Mouse (Mus musculus): Measurements from ENCODE around the gene Flot2.
"Not testable (repeated sequence)": the region's sequence is repeated elsewhere in the genome, so short reads cannot be mapped to it uniquely, and the experiment has no call there.

The Flot2 gene

DNA sequence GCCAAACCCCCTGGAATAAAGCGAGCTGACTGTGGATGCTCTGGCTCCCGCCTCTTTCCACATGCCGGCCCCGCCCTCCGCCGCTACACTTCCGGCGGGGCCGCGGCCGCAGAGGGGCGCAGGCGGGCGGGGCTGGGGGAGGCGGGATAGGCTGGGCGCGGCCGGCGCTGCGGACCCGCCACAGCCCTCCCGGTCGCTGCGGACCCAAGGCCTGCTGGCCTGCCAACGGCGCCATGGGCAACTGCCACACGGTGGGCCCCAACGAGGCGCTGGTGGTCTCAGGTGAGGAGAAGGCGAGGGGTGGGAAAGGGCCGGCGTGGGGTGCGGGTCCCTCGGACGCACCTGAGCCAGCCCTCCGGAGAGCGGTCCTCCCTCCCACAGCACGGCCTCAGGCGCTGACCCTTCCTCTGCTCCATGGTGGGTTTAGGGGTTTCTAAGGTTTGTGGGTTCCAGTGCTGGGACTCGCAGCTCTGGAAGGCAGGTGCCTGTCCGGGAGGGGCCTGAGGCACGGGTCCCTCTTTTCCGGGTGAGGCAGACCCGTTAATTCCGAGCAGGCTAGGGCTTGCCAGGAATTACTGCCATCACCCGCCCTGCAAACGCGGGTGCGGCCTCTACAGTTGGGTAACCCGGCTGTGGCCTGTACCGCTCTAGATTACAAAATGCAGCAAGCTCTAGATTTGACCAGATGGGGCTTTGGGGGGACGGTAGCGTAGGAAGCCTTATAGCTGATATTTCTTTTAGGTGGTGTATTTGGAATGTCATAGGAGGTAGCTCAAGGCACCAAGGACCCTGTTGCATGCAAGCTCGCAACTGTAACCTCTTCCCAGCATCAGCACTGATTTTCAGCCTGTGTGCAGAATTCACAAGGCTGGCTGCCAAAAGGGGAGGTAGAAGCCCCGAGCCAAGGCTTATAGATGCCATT is at the start of gene Flot2:
Gene Flot2 (plus strand): TSS at position 101 of the 922 bp plus-strand sequence.
- peak; percentile 83 to 88 for DNase-seq

- DNase-seq, result peak; percentile 75 to 78
These were observed 48.5 kb upstream of the Flot2 start for GRCm38 (mm10) chr11:77989071-77989690.

DNA sequence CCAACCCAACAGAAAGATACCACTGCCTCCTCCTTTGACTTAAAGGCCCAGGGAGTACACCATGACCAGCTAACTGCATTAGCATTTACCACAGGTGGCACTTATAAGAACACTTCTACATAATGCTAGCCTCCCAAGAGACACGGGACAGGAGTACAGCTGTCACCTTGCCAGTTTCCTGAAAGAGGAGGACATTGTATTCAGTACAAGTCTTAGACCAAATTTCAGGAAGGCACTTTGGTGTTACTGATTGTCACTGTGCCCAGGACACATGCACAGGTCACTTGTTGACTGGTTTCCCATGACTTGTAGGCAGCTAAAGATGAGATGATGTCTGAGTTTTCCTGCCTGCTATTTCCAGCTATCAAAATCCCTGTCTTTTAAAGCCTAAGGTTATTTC is 42.2 kb upstream of the Flot2 start:
- DNase-seq, result no peak

GRCm38 (mm10) chr11:78006446-78006845 is 31.3 kb upstream of the Flot2 start:
- no peak for DNase-seq

- DNase-seq, result peak; percentile 82 to 87
These were observed 18.1 kb upstream of the Flot2 start for GRCm38 (mm10) chr11:78019676-78020075.

DNA sequence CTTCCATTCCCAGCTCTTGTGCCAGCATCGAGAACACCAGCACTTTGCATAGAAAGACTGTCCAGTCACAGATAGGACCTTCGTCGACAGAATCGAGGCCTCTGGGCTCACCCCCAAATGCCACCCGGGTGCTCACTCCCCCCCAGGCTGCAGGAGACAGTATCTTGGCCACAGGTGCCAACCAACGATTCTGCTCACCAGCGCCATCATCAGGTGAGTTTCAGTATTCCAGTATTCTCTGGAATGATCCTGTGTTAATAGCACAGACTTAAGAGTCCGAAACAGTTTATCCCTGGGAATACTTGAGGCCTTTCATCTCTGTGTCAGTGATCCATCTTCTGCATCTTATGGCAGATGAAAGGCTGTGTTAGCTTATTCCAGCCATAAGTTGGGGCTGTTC is 14.1 kb upstream of the Flot2 start:
- peak; percentile 48 to 76 for DNase-seq

DNA sequence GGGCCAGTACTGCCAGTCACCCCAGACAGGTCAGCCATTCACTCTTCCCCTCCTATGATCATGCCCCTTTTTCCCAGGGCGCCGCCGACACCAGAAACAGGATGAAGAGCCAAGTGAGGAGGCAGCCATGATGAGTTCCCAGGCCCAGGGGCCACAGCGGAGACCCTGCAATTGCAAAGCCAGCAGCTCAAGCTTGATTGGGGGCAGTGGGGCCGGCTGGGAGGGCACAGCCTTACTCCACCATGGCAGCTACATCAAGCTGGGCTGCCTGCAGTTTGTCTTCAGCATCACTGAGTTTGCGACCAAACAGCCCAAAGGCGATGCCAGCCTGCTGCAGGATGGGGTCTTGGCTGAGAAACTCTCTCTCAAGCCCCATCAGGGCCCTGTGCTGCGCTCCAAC is 8.5 kb upstream of the Flot2 start:
- DNase-seq, result no peak

DNA sequence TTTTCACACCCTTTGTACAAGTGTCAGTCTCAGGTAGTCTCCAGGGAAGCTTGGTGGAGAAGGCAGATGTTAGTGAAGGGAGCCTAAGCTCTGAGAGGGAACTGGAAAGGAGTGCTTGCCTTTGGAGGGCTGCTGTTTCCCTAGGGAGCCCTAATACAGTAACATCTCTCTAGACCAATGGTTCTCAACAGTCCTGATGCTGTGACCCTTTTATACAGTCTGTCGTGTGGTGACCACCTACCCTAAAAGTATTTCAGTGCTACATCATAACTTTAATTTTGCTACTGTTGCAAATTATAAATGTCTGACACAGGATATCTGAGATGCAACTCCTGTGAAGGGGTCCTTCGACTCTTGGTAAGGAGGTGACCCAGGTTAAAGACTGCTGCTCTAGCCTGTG is 7.1 kb upstream of the Flot2 start:
- DNase-seq, result no peak

- DNase-seq, result no peak
These were observed 6.3 kb upstream of the Flot2 start for GRCm38 (mm10) chr11:78031389-78031788.

DNA sequence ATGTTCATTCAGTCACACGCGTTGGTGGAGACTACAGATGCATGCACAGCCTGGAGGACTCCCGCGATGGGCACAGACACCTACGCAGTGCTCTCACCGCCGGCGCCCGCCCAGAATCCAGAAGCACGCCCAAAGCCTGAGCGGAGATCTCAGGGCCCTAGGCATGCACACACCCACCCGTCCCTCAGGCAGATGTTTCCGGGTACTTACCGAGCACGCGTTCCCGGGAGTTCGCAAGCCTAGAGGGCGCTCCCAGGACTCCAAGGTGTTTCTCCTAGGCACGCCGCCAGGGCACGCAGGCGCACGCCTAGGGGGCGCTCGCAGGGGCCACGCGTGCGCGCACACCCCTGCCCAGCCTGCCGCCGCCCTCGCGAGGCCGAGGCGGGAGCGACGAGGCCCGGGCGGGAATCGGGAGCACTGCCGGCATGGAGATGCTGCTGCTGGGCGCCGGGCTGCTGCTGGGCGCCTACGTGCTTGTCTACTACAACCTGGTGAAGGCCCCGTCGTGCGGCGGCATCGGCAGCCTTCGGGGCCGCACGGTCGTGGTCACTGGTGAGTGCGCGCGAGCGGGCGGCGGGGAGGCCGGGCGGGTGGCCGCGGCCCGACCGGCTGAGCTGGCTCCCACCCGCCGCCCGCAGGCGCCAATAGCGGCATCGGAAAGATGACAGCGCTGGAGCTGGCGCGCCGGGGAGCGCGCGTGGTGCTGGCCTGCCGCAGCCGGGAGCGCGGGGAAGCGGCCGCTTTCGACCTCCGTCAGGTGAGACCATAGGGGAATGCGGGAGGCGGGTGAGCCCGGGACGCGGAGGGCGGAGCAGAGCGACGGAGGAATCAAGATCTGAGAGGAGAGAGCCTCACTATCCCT is 5.6 kb upstream of the Flot2 start, which contains the start of gene Dhrs13:
Gene Dhrs13 (plus strand): TSS at position 334 of the 862 bp plus-strand sequence.
- DNase-seq, result peak; percentile 96 to 97

GRCm38 (mm10) chr11:78032809-78033195 is 4.9 kb upstream of the Flot2 start:
- no peak for DNase-seq

DNA sequence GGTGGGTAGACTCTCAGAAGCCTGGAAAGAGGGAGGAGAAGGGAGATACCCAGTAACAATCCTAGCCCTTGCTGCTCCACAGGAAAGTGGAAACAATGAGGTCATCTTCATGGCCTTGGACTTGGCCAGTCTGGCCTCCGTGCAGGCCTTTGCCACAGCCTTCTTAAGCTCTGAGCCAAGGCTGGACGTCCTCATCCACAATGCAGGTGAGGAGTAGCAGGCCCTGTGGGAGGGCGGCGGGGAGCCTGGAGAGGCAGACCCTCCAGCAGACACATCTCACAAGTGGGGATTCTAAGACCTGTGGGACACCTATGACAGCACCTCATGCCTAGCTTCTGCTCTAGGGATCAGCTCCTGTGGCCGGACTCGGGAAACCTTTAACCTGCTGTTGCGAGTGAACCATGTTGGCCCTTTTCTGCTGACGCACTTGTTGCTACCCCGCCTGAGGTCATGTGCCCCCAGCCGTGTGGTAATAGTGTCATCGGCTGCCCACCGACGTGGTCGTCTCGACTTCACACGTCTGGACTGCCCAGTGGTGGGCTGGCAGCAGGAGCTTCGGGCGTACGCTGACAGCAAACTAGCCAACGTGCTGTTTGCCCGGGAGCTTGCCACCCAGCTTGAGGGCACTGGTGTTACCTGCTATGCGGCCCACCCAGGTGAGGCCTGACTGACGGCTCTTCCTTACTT is 3.7 kb upstream of the Flot2 start:
- DNase-seq, result no peak

DNA sequence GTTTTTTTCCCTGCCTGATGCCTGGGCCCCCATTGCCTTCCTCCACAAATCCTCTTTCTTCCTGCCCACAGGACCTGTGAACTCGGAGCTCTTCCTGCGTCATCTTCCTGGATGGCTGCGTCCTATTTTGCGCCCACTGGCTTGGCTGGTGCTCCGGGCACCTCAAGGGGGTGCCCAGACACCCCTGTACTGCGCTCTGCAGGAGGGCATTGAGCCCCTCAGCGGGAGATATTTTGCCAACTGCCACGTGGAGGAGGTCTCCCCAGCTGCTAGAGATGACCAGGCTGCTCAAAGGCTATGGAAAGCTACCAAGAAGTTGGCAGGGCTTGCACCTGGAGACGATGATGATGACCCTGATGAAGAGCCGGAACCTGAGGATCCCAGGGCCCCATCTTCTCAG is 940 bp upstream of the Flot2 start:
- DNase-seq, result no peak

DNA sequence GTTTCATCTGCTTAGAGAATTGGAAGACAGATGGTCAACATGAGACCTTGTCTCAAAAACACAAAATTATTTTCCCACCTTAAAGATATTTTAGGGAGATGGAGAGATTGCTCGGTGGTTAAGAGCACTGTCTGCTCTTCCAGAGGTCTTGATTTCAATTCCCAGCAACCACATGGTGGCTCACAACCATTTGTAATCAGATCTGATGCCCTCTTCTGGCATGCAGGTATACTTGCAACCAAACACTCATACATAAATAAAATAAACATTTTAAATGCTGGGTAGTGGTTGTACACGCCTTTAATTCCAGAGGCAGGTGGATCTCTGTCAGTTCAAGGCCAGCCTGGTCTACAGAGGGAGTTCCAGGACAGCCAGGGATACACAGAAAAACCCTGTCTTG is 3.1 kb downstream of the Flot2 start:
- no peak for DNase-seq

GRCm38 (mm10) chr11:78042290-78042870 is 4.6 kb downstream of the Flot2 start:
- not testable (repeated sequence) for DNase-seq

DNA sequence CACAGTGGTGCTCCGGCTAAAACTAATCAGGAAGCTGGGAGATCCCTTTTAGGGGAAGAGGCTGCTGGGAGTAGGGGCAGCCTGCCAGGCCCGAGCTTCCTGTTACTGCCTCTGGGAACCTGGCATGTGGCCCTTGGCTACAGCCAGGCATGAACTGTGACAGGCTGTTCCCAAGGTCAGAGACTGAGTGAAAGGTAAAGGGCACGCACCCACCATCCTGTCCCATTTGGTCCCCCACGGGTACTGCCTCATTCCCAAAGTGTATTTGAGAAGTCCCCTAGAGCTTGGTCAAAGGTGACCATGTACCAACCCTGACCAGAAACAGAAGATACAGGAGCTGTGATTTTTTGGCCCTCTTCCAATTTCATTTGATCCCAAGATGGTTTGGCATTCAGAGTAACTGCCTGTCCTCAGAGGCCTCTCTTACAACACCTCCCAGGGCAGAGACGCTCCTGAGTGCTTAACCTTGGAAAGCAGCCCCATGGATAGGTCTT is 7.1 kb downstream of the Flot2 start:
- peak; percentile 95 for DNase-seq

DNA sequence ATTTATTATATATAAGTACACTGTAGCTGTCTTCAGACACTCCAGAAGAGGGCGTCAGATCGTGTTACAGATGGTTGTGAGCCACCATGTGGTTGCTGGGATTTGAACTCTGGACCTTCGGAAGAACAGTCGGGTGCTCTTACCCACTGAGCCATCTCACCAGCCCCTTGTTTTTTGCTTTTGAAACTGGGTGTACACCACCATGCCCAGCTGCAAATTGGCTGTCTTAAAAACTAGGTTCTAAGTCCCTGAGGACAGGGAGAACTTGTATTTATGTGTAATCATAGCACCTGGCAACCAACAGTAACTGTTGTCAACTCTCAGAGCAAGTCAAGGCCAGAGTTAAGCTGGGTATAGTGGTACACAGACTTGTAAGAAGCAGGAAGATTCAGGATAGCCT is 10.9 kb downstream of the Flot2 start:
- DNase-seq, result not testable (repeated sequence)

DNA sequence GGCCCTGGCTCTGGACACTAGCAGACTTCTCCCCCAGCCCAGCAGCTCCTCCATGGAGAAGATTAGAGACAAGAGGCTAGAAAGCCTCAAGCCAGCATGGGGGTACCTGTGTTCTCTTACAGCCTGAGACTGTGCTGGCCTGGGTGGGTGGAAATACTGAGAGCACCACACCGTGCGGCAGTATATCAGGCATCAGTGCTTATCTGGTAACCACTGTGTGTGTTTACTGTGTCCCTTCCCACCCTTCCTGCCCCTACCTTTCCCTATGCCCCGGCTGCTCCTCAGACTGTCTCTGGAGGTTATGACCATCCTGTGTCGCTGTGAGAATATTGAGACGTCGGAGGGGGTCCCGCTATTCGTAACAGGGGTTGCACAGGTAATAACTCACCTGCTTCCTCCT is 15.3 kb downstream of the Flot2 start:
- DNase-seq, result no peak

DNA sequence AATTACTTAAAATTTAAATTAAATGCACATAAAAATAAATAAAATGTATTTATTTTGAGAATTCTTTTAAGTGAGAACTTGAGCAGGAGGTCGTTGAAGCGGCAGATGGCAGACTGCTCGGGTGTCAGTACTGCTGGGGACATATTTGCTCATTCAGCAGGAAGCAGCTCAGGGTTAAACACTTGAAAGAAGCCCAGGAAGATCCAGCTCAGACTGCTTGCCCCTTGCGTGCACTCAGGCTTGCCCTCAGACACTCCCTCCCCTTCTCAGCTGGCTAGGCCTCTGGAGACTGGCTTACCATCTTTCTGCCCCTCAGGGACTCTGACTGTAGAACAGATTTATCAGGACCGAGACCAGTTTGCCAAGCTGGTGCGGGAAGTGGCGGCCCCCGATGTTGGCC is 19.2 kb downstream of the Flot2 start:
- DNase-seq, result no peak

DNA sequence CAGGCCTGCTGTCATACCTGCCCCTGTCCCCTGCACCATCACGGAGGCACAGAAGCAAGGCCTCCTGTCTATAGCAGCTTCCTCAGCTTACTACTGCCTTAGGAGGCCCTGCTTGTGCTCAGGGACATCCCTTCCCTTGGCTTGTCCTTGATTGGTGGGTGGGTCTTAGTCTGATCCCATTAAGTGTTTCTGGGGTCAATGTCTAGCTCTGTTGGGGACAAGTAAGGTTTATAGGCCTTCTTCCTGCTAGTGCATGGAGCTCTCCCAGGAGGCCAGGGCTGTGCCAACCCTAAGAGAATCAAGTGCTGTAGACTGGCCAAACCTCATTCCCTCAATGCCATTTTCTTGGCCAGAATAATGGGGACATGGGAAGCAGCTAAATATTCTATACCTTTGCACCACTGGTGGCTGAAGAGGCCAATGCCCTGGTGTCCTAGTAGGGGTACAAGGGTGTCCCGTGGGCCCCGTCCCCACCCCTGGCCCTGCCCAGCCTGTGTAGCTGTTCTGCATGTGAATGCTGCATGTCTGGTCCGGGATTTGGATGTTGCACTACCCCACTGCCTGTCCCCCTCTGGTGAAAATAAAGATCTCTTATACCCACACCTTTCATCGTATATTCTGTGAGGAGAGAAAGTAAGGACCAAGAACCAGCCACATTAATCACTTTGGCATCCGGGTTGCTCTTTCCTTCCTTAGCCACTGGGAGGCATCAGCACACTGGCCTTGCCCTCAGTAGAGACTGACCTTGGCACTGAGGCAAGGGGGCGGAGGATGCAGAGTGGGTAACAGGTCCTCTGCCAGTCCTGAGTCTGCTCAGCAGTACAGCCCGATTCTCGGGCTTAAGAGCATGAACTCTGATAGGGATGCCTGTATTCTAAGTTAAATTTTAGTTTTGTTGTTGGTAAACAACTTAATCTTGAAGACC is 22.4 kb downstream of the Flot2 start:
- DNase-seq, result peak; percentile 93 to 95

DNA sequence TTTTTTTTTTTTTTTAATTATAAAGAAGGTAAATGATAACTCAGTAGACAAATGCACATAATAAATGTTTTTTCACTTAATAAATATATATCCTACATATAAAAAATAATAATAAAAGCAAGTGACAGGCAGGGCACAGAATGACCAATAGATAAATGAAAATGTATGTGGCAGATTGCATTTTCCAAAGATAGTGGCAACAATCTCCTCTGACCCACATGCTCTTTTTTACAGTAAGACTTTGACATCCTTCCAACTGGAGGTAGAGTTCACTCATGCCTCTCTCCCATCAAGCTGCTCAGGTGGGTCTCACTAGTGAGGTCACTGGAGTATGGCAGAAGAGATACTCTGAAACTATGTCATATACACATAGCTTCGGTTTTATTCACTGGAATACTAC is 24.8 kb downstream of the Flot2 start:
- no peak for DNase-seq

All from cerebellum, postnatal 10 days (tissue).